Mouse (Mus musculus): Measurements from ENCODE around the gene Sdr16c6. TPM values are rescaled to one million over a fixed set of nuclear protein-coding genes. Genes with fewer than 3 reads are reported as not detected.

Sdr16c6 gene
- not detected in 2 replicates for polyA plus RNA-seq (2012; ENCODE audit: low replicate concordance)

GRCm38 (mm10) chr4:4077372-4077771, at the start of gene Sdr16c6:
Sdr16c6 (minus strand) TSS chr4:4077522.

Other genes starting within 250 kb of the Sdr16c6 start
- 19.2 and 246 TPM in 2 replicates for gene Gm11808, start 103.9 kb downstream of the Sdr16c6 start, polyA plus RNA-seq (2012; ENCODE audit: low replicate concordance)

Data from hematopoietic multipotent progenitor cell, adult 10-12 weeks (in vitro differentiated cells).